Mouse (Mus musculus): ENCODE data around the gene Pafah1b1. TPM values are rescaled to one million over a fixed set of nuclear protein-coding genes. Genes with fewer than 3 reads are reported as not detected.

The Pafah1b1 gene
- total RNA-seq, 1 experiment = 64.6 TPM

DNA sequence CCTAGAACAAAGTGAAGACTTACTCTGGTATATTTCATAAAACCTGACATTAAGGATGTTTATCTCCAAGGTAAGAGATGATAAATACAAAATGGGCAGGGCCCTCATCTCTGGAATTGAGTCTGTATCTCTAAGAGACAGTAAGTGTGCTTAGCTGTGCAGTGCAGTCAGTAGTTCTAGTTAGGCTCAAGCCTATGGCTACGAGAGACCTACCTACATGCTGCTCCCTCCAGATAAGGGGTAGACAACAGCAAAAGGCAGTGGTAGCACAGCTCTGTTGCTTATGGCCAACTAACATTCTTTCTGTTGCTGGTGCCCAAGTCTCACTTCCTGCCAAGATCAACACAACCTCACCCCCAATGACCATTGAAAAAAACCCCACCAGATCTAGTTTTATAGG, 50.9 kb downstream of the Pafah1b1 start:
- DNase-seq (ENCODE audit: low read depth, low spot score) = no peak
- no peak overlapping the region for H3K4me3 ChIP-seq (ENCODE audit: insufficient read depth in 1 of 2, low read depth in 1 of 2, low read length in 2 of 2, poor library complexity in 1 of 2, severe bottlenecking in 1 of 2)
- no peak overlapping the region for H3K27ac ChIP-seq (ENCODE audit: insufficient read depth, low read depth, low read length, poor library complexity, severe bottlenecking)
- no peaks in the 10 kb centered on the region for H3K9me3 ChIP-seq (ENCODE audit: control insufficient read depth, insufficient read depth, low read depth, low read length)
- H3K4me1 ChIP-seq (ENCODE audit: control insufficient read depth in 2 of 2, insufficient read depth in 2 of 2, low read length in 2 of 2, poor library complexity in 1 of 2) = no peaks in the 10 kb centered on the region
- H3K9ac ChIP-seq (ENCODE audit: insufficient read depth, low read depth, low read length, poor library complexity, severe bottlenecking) = no peak overlapping the region
- TF ChIP-seq CHD2 (IDR thresholded peaks at IDR 0.05; ENCODE audit: low read depth, low read length) = no peak
- TF ChIP-seq MAFK (IDR thresholded peaks at IDR 0.05; ENCODE audit: insufficient read depth, low read depth, low read length) = no peak
- no peak for TF ChIP-seq ZNF384 (IDR thresholded peaks at IDR 0.05; ENCODE audit: low read depth, low read length)
- TF ChIP-seq ZC3H11A (IDR thresholded peaks at IDR 0.05; ENCODE audit: borderline replicate concordance, low read depth, low read length) = no peak
- no peak for TF ChIP-seq HCFC1 (IDR thresholded peaks at IDR 0.05; ENCODE audit: borderline replicate concordance, insufficient read depth, low read length)
- peaks cover 25% of the 10 kb centered on the region for H3K36me3 ChIP-seq (ENCODE audit: control insufficient read depth, insufficient read depth, low read length, poor library complexity, severe bottlenecking)
- in situ Hi-C loops (cut with MboI; ENCODE audit: low sequenced_read_pairs in 2 of 2, unreplicated experiment in 2 of 2) = loop anchor here (10.0 to 25.0 kb wide), 2 partner anchors 814 to 831 kb away; partner anchors contain the start of gene Prpf8 (in 1 of the 2)

DNA sequence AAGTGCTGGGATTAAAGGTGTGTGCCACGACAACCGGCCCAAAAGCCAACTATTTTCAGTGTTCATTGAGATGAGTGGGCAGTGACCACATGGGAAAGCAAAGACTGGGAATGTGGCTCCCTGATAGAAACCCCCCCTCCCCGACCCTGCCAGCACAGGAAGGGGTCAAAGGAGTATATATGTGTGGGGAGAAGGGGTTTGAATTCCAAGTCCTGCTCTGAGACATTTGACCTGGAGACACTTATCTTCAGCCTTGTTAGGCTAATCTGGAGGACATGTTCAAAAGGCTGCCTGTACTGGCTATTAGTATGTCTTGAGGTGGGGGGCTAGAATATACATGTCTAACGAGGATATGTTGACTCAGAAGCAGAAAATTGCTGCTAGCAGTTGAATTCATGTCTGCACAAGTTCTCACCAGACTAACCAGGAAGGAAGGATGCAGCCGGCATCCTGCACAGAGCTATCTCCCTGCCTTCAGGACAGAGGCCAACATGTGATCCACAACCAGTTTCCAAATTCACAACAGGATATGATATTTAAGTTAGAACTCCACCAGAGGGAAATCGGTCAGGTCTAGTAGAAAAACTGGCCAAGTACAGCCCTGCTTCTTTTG, 51.5 kb downstream of the Pafah1b1 start:
- in situ Hi-C loops (cut with MboI; ENCODE audit: low sequenced_read_pairs in 2 of 2, unreplicated experiment in 2 of 2) = loop anchor here (10.0 to 25.0 kb wide), 2 partner anchors 814 to 832 kb away; partner anchors contain the start of gene Prpf8 (in 1 of the 2)
- H3K9me3 ChIP-seq (ENCODE audit: control insufficient read depth, insufficient read depth, low read depth, low read length) = no peaks in the 10 kb centered on the region

DNA sequence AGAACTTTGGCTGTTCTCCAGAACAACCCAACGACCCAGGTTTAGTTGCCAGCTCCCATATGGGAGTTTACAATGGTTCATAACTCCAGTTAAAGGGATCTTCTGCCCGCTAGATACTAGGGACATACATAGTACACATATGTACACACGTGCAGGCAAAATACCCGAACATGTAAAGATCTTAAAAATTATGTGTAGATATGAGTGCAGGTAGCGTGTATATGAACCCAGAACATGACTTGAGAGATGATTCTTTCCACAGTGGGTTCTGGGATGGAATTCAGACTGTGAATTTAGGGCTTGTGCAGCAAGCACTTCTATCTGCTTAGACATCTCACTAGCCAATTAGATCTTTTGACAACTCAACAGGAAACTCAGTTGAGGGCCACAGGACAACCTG, 52.6 kb downstream of the Pafah1b1 start:
- no peak for TF ChIP-seq ZNF384 (IDR thresholded peaks at IDR 0.05; ENCODE audit: low read depth, low read length)
- Histone ChIP-seq H3K36me3 (ENCODE audit: control insufficient read depth, insufficient read depth, low read length, poor library complexity, severe bottlenecking) (peaks cover 40% of the 10 kb centered on the region), H3K9me3 (ENCODE audit: control insufficient read depth, insufficient read depth, low read depth, low read length) (no peaks in the 10 kb centered on the region), H3K27ac (ENCODE audit: insufficient read depth, low read depth, low read length, poor library complexity, severe bottlenecking) (no peak overlapping the region), H3K4me3 (ENCODE audit: insufficient read depth in 1 of 2, low read depth in 1 of 2, low read length in 2 of 2, poor library complexity in 1 of 2, severe bottlenecking in 1 of 2) (no peak overlapping the region), H3K4me1 (ENCODE audit: control insufficient read depth in 2 of 2, insufficient read depth in 2 of 2, low read length in 2 of 2, poor library complexity in 1 of 2) (no peaks in the 10 kb centered on the region), H3K9ac (ENCODE audit: insufficient read depth, low read depth, low read length, poor library complexity, severe bottlenecking) (no peak overlapping the region)
- in situ Hi-C loops (cut with MboI; ENCODE audit: low sequenced_read_pairs in 2 of 2, unreplicated experiment in 2 of 2) = loop anchor here (10.0 to 25.0 kb wide), 2 partner anchors 815 to 833 kb away; partner anchors contain the start of gene Prpf8 (in 1 of the 2)
- DNase-seq (ENCODE audit: low read depth, low spot score) = no peak

More for the DNA sequence above, 51.5 kb downstream of the Pafah1b1 start:
- no peak for TF ChIP-seq MAFK (IDR thresholded peaks at IDR 0.05; ENCODE audit: insufficient read depth, low read depth, low read length)
- no peak for TF ChIP-seq ZNF384 (IDR thresholded peaks at IDR 0.05; ENCODE audit: low read depth, low read length)
- TF ChIP-seq ZC3H11A (IDR thresholded peaks at IDR 0.05; ENCODE audit: borderline replicate concordance, low read depth, low read length) = no peak
- TF ChIP-seq CHD2 (IDR thresholded peaks at IDR 0.05; ENCODE audit: low read depth, low read length) = no peak
- no peak for TF ChIP-seq HCFC1 (IDR thresholded peaks at IDR 0.05; ENCODE audit: borderline replicate concordance, insufficient read depth, low read length)
- H3K4me1 ChIP-seq (ENCODE audit: control insufficient read depth in 2 of 2, insufficient read depth in 2 of 2, low read length in 2 of 2, poor library complexity in 1 of 2) = no peaks in the 10 kb centered on the region
- H3K27ac ChIP-seq (ENCODE audit: insufficient read depth, low read depth, low read length, poor library complexity, severe bottlenecking) = no peak overlapping the region
- H3K36me3 ChIP-seq (ENCODE audit: control insufficient read depth, insufficient read depth, low read length, poor library complexity, severe bottlenecking) = peaks cover 28% of the 10 kb centered on the region
- DNase-seq (ENCODE audit: low read depth, low spot score) = no peak
- H3K9ac ChIP-seq (ENCODE audit: insufficient read depth, low read depth, low read length, poor library complexity, severe bottlenecking) = no peak overlapping the region
- H3K4me3 ChIP-seq (ENCODE audit: insufficient read depth in 1 of 2, low read depth in 1 of 2, low read length in 2 of 2, poor library complexity in 1 of 2, severe bottlenecking in 1 of 2) = no peak overlapping the region

DNA sequence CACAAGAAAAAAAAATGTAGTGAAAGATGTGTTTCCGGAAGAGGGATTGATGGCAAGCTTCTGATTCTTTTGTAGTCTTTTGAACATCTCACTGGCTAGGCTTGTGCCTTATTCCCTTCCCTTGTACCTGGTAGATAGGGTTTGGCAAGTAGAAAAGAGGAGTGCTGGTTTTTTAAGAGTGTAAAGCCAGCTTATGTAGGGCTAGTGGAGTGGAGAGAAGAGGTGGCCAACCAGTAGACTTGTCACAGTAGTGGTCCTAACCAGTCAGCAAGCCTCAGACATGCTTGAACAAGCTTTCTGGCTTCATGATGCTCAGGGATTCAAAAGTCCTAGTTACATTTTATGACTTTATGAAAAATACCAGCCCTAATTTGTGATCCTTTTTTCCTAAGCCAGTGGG, 53.5 kb downstream of the Pafah1b1 start:
- Histone ChIP-seq H3K9me3 (ENCODE audit: control insufficient read depth, insufficient read depth, low read depth, low read length) (no peaks in the 10 kb centered on the region), H3K4me3 (ENCODE audit: insufficient read depth in 1 of 2, low read depth in 1 of 2, low read length in 2 of 2, poor library complexity in 1 of 2, severe bottlenecking in 1 of 2) (no peak overlapping the region), H3K27ac (ENCODE audit: insufficient read depth, low read depth, low read length, poor library complexity, severe bottlenecking) (no peak overlapping the region), H3K4me1 (ENCODE audit: control insufficient read depth in 2 of 2, insufficient read depth in 2 of 2, low read length in 2 of 2, poor library complexity in 1 of 2) (no peaks in the 10 kb centered on the region), H3K9ac (ENCODE audit: insufficient read depth, low read depth, low read length, poor library complexity, severe bottlenecking) (no peak overlapping the region), H3K36me3 (ENCODE audit: control insufficient read depth, insufficient read depth, low read length, poor library complexity, severe bottlenecking) (peaks cover 48% of the 10 kb centered on the region)
- in situ Hi-C loops (cut with MboI; ENCODE audit: low sequenced_read_pairs in 2 of 2, unreplicated experiment in 2 of 2) = loop anchor here (10.0 to 25.0 kb wide), 2 partner anchors 816 to 834 kb away; partner anchors contain the start of gene Prpf8 (in 1 of the 2)
- no peak for DNase-seq (ENCODE audit: low read depth, low spot score)
- TF ChIP-seq ZC3H11A (IDR thresholded peaks at IDR 0.05; ENCODE audit: borderline replicate concordance, low read depth, low read length) = no peak
- no peak for TF ChIP-seq MAFK (IDR thresholded peaks at IDR 0.05; ENCODE audit: insufficient read depth, low read depth, low read length)
- no peak for TF ChIP-seq ZNF384 (IDR thresholded peaks at IDR 0.05; ENCODE audit: low read depth, low read length)
- no peak for TF ChIP-seq HCFC1 (IDR thresholded peaks at IDR 0.05; ENCODE audit: borderline replicate concordance, insufficient read depth, low read length)

Measured in ES-E14 (cell line).